Mouse (Mus musculus) MEL (cell line): Measurements from ENCODE around the gene Oat. TPM values are rescaled to one million over a fixed set of nuclear protein-coding genes. Genes with fewer than 3 reads are reported as not detected.

Experiments
- DNase-seq: peaks from one replicate; pipeline ENCODE4 v3.0.0; 2011; ENCODE audit warnings: low read depth, low spot score
- H3K27ac ChIP-seq: 2 replicates; pipeline ENCODE4 v1.5.1; 2012; ENCODE audit warnings: low read depth, mild to moderate bottlenecking, control low read depth, low read length, moderate library complexity; ENCODE audit not compliant: control insufficient read depth
- H3K27me3 ChIP-seq, 2 experiments: fragments of 150-350 bp in 1 of 2; sonication (generic) in 1 of 2; 2 replicates each; pipeline ENCODE4 v1.6.1; 2012; ENCODE audit warnings: low read length in 2 of 2, mild to moderate bottlenecking in 2 of 2, improper control_type of control experiment in 1 of 2, moderate library complexity in 1 of 2; ENCODE audit not compliant: insufficient read depth in 2 of 2, control insufficient read depth in 1 of 2
- H3K36me3 ChIP-seq, 2 experiments: 2 replicates each; pipeline ENCODE4 v1.6.1; 2012 to 2014; ENCODE audit warnings: low read length in 2 of 2, improper control_type of control experiment in 1 of 2, inconsistent platforms in 1 of 2, mild to moderate bottlenecking in 1 of 2; ENCODE audit not compliant: insufficient read depth in 2 of 2, control insufficient read depth in 1 of 2
- H3K4me1 ChIP-seq, 2 experiments: fragments of 150-350 bp in 1 of 2; sonication (generic) in 1 of 2; 2 replicates each; pipeline ENCODE4 v1.6.1; 2012; ENCODE audit warnings: low read length in 2 of 2, improper control_type of control experiment in 1 of 2, mild to moderate bottlenecking in 1 of 2; ENCODE audit not compliant: insufficient read depth in 2 of 2, control insufficient read depth in 1 of 2
- H3K4me3 ChIP-seq, 2 experiments: fragments of 150-350 bp in 1 of 2; sonication (generic) in 1 of 2; 2 replicates each; pipeline ENCODE4 v1.5.1; 2012; ENCODE audit warnings: low read depth in 2 of 2, low read length in 2 of 2, mild to moderate bottlenecking in 2 of 2, moderate library complexity in 2 of 2, control low read depth in 1 of 2, improper control_type of control experiment in 1 of 2; ENCODE audit not compliant: control insufficient read depth in 1 of 2, insufficient read depth in 1 of 2
- H3K79me2 ChIP-seq: 2 replicates; pipeline ENCODE4 v1.6.1; 2012; ENCODE audit warnings: mild to moderate bottlenecking, low read length, moderate library complexity; ENCODE audit not compliant: control insufficient read depth, poor library complexity, insufficient read depth
- H3K9ac ChIP-seq: 2 replicates; pipeline ENCODE4 v1.6.1; 2012; ENCODE audit warnings: low read depth, mild to moderate bottlenecking, control low read depth, low read length, moderate library complexity; ENCODE audit not compliant: control insufficient read depth, poor library complexity, severe bottlenecking
- H3K9me3 ChIP-seq: fragments of 150-350 bp; sonication (generic); replicated peaks from 2 replicates; pipeline ENCODE4 v1.6.1; 2012; ENCODE audit warnings: mild to moderate bottlenecking, low read length, improper control_type of control experiment, moderate library complexity; ENCODE audit not compliant: insufficient read depth
- BHLHE40 ChIP-seq: IDR thresholded peaks from 2 replicates; pipeline ENCODE4 v1.6.1; 2012; ENCODE audit warnings: low read depth, mild to moderate bottlenecking, inconsistent platforms, low read length, improper control_type of control experiment, borderline replicate concordance
- CHD1 ChIP-seq: IDR thresholded peaks from 2 replicates; pipeline ENCODE4 v1.6.1; 2012; ENCODE audit warnings: low read depth, mild to moderate bottlenecking, inconsistent platforms, low read length, improper control_type of control experiment
- CTCF ChIP-seq, 3 experiments: IDR thresholded peaks in 2 of 3; conservative IDR thresholded peaks in 1 of 3; 2 replicates each; pipeline ENCODE4 v1.5.1; 2011 to 2012; ENCODE audit warnings: low read length in 3 of 3, low read depth in 2 of 3, mild to moderate bottlenecking in 2 of 3, improper control_type of control experiment in 1 of 3, inconsistent platforms in 1 of 3, mixed read lengths in 1 of 3, moderate library complexity in 1 of 3; ENCODE audit not compliant: control insufficient read depth in 1 of 3, insufficient read depth in 1 of 3, poor library complexity in 1 of 3, severe bottlenecking in 1 of 3
- EP300 ChIP-seq, 2 experiments: IDR thresholded peaks; 2 replicates each; pipeline ENCODE4 v1.6.1; 2011; ENCODE audit warnings: improper control_type of control experiment in 2 of 2, low read length in 2 of 2, low read depth in 1 of 2, mild to moderate bottlenecking in 1 of 2
- KAT2A ChIP-seq: conservative IDR thresholded peaks from 2 replicates; pipeline ENCODE4 v1.6.1; 2012; ENCODE audit warnings: low read depth, low read length, improper control_type of control experiment, inconsistent platforms
- MAZ ChIP-seq: IDR thresholded peaks from 2 replicates; pipeline ENCODE4 v1.6.1; 2012; ENCODE audit warnings: low read depth, mild to moderate bottlenecking, inconsistent platforms, low read length, improper control_type of control experiment
- MXI1 ChIP-seq: IDR thresholded peaks from 2 replicates; pipeline ENCODE4 v1.6.1; 2011; ENCODE audit warnings: mild to moderate bottlenecking, low read depth, low read length, improper control_type of control experiment
- MYC ChIP-seq: IDR thresholded peaks from 2 replicates; pipeline ENCODE4 v1.6.1; 2011; ENCODE audit warnings: low read depth, mild to moderate bottlenecking, low read length, improper control_type of control experiment, moderate library complexity
- NELFE ChIP-seq: IDR thresholded peaks from 2 replicates; pipeline ENCODE4 v1.6.1; 2011; ENCODE audit warnings: low read depth, low read length, improper control_type of control experiment
- NRF1 ChIP-seq: IDR thresholded peaks from 2 replicates; pipeline ENCODE4 v1.6.1; 2014; ENCODE audit warnings: low read depth, mild to moderate bottlenecking, inconsistent platforms, low read length, improper control_type of control experiment, moderate library complexity; ENCODE audit not compliant: poor library complexity, insufficient read depth, severe bottlenecking
- POLR2A ChIP-seq, 2 experiments: IDR thresholded peaks; 2 replicates each; pipeline ENCODE4 v1.6.1; 2011 to 2012; ENCODE audit warnings: low read length in 2 of 2, mild to moderate bottlenecking in 2 of 2, control low read depth in 1 of 2, improper control_type of control experiment in 1 of 2, low read depth in 1 of 2, moderate library complexity in 1 of 2; ENCODE audit not compliant: control insufficient read depth in 1 of 2, insufficient read depth in 1 of 2, poor library complexity in 1 of 2
- POLR2AphosphoS2 ChIP-seq: IDR thresholded peaks from 2 replicates; pipeline ENCODE4 v1.6.1; 2011; ENCODE audit warnings: low read length, improper control_type of control experiment
- POLR2AphosphoS5 ChIP-seq: IDR thresholded peaks from 2 replicates; pipeline ENCODE4 v1.6.1; 2012; ENCODE audit warnings: low read depth, borderline replicate concordance, mild to moderate bottlenecking, inconsistent platforms, low read length, moderate library complexity, mixed read lengths
- SMC3 ChIP-seq: IDR thresholded peaks from 2 replicates; pipeline ENCODE4 v1.6.1; 2011; ENCODE audit warnings: low read depth, low read length, improper control_type of control experiment
- TAL1 ChIP-seq: IDR thresholded peaks from 2 replicates; pipeline ENCODE4 v1.6.1; 2012; ENCODE audit warnings: mild to moderate bottlenecking, inconsistent platforms, low read length, moderate library complexity, mixed read lengths
- TBP ChIP-seq: IDR thresholded peaks from 2 replicates; pipeline ENCODE4 v1.8.0; 2011; ENCODE audit warnings: low read depth, low read length, improper control_type of control experiment
- TCF12 ChIP-seq: IDR thresholded peaks from 2 replicates; pipeline ENCODE4 v1.6.1; 2014; ENCODE audit warnings: low read depth, mild to moderate bottlenecking, inconsistent platforms, low read length, improper control_type of control experiment, moderate library complexity
- UBTF ChIP-seq: IDR thresholded peaks from 2 replicates; pipeline ENCODE4 v1.6.1; 2012; ENCODE audit warnings: low read depth, mild to moderate bottlenecking, inconsistent platforms, low read length, improper control_type of control experiment, moderate library complexity, borderline replicate concordance; ENCODE audit not compliant: insufficient read depth
- ZMIZ1 ChIP-seq: IDR thresholded peaks from 2 replicates; pipeline ENCODE4 v1.6.1; 2012; ENCODE audit warnings: low read depth, mild to moderate bottlenecking, inconsistent platforms, low read length, improper control_type of control experiment, moderate library complexity
- polyA plus RNA-seq, 2 experiments: library from polyadenylated mRNA; stranded (reverse) in 1 of 2; unstranded in 1 of 2; fragments of >175 nt in 1 of 2; fragments of >200 nt in 1 of 2; gene quantifications; 2 replicates each; pipeline versions ENCODE4 v1.2.1 to v1.2.4; 2012; ENCODE audit warnings: low replicate concordance in 2 of 2, low read depth in 1 of 2; ENCODE audit not compliant: insufficient read length in 2 of 2, insufficient read depth in 1 of 2, missing spikeins in 1 of 2
- total RNA-seq: library from RNA; depleted of rRNA; stranded (reverse); fragments of 300-350 nt; gene quantifications from 2 replicates; pipeline ENCODE4 v1.2.3, GENCODE M21; 2012

Oat gene
- total and polyA plus RNA-seq, 3 experiments = 190 to 226 (median 209) TPM

DNA sequence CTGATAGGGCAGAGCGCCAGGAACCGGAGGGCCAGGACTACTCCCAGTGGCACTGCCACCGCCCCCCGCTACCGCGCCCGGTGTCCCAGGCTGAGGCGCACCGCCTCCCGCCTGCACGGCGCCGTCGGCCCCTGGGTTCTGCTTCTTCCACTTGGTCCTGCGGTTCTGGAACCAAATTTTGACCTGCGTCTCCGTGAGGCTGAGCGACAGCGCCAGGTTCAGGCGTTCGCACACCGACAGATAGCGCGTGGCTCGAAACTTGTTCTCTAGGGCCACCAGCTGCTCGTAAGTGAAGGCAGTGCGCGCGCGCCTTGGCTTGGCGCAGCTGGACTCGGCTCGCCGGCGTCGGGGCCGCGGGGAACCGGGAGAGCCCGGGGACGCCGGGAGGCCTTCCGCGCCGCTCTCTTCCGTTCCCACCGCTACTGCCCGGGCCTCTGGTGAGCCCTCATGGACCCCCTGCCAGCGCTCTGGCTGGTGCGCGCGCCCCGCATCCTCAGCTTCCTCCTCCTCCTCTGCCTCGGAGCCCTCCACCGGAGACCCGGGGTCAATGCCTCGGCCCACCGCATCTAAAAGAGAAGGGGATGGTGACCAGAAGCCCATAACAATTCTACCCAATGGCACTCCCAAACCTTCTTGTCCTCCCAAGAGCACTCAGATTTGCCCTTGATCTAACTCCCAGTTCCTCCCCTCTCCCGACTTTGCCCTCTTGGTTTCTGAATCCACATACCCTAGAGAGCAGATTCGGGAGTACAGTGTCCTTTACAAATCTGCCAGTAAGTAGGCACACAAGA lies 21.2 kb upstream of the Oat start:
- Histone ChIP-seq H3K4me3 (peak overlapping the region; percentile 73 to 81), H3K9ac (peak overlapping the region; percentile 77), H3K36me3 (peaks cover 0 to 33% of the 10 kb centered on the region in 2 experiments; a peak in 2 of 4 replicates), H3K27ac (peak overlapping the region; percentile 93), H3K9me3 (no peaks in the 10 kb centered on the region), H3K27me3 (peaks cover 0 to 2% of the 10 kb centered on the region in 2 experiments; a peak in 1 of 4 replicates), H3K79me2 (peaks cover 4% of the 10 kb centered on the region), H3K4me1 (peaks cover 25 to 36% of the 10 kb centered on the region in 2 experiments)
- DNase-seq = peak; percentile 76
- TF ChIP-seq POLR2A (IDR thresholded peaks at IDR 0.05; ENCODE audit: control insufficient read depth in 1 of 2, insufficient read depth in 1 of 2, low read depth in 1 of 2, low read length in 2 of 2, poor library complexity in 1 of 2) = peak in 1 of 2 experiments; percentile 8; a peak in 1 of 4 replicates
- no peak for TF ChIP-seq MAZ
- TF ChIP-seq POLR2AphosphoS2 = no peak
- 0 out of 2 replicates have a peak, but pooled peaks have one; percentile 14 for TF ChIP-seq TBP
- TF ChIP-seq SMC3 = no peak
- TF ChIP-seq MXI1 = peak; percentile 73
- TF ChIP-seq TAL1 = no peak
- TF ChIP-seq NRF1 = peak; percentile 49; the same call in 1 of the 2 replicates
- 0 out of 2 replicates have a peak, but pooled peaks have one; percentile 19 for TF ChIP-seq TCF12
- peak; percentile 53; the same call in 1 of the 2 replicates for TF ChIP-seq MYC
- TF ChIP-seq NELFE = peak; percentile 49; the same call in 1 of the 2 replicates
- no peak for TF ChIP-seq POLR2AphosphoS5

GRCm38 (mm10) chr7:132596557-132597250 lies 20.5 kb upstream of the Oat start:
- peak; percentile 71 for DNase-seq
- Histone ChIP-seq H3K36me3 (peaks cover 0 to 36% of the 10 kb centered on the region in 2 experiments; a peak in 2 of 4 replicates), H3K4me1 (peaks cover 28 to 43% of the 10 kb centered on the region in 2 experiments), H3K27ac (peak overlapping the region; percentile 93), H3K4me3 (peak overlapping the region; percentile 73 to 81), H3K79me2 (peaks cover 4% of the 10 kb centered on the region), H3K9me3 (no peaks in the 10 kb centered on the region), H3K27me3 (peaks cover 0 to 2% of the 10 kb centered on the region in 2 experiments; a peak in 1 of 4 replicates), H3K9ac (peak overlapping the region; percentile 77)
- TF ChIP-seq UBTF (0 out of 2 replicates have a peak, but pooled peaks have one; percentile 20), SMC3 (0 out of 2 replicates have a peak, but pooled peaks have one; percentile 7), POLR2A (IDR thresholded peaks at IDR 0.05; ENCODE audit: control insufficient read depth in 1 of 2, insufficient read depth in 1 of 2, low read depth in 1 of 2, low read length in 2 of 2, poor library complexity in 1 of 2) (peak; percentile 23 to 38; a peak in 1 of 4 replicates), MAZ (0 out of 2 replicates have a peak, but pooled peaks have one; percentile 47), CHD1 (0 out of 2 replicates have a peak, but pooled peaks have one; percentile 39), BHLHE40 (no peak), KAT2A (no peak), CTCF (IDR thresholded peaks at IDR 0.05 in 2 of 3, conservative IDR thresholded peaks at IDR 0.05 in 1 of 3; ENCODE audit: control insufficient read depth in 1 of 3, insufficient read depth in 1 of 3, low read depth in 2 of 3, low read length in 3 of 3, poor library complexity in 1 of 3, severe bottlenecking in 1 of 3) (peak; percentile 13 to 48 (median 33); a peak in 4 of 6 replicates), POLR2AphosphoS2 (no peak), EP300 (IDR thresholded peaks at IDR 0.05; ENCODE audit: low read depth in 1 of 2, low read length in 2 of 2) (peak in 1 of 2 experiments; percentile 42; a peak in 2 of 4 replicates), ZMIZ1 (no peak), POLR2AphosphoS5 (no peak)
